Mouse (Mus musculus) embryonic facial prominence, embryonic 13.5 days (tissue): ENCODE measurements around the gene AI481877. TPM values are rescaled to one million over a fixed set of nuclear protein-coding genes. Genes with fewer than 3 reads are reported as not detected.
A peak's percentile ranks its signal among the peaks of the same experiment; 100 is the strongest.

Experiments
- ATAC-seq: fragments of 200-750 bp; cut with Nextera tagmentation; 2 replicates; pipeline ENCODE4 v1.8.0; 2017; ENCODE audit warnings: low read depth; ENCODE audit not compliant: insufficient number of reproducible peaks, insufficient read depth, low FRiP score, low TSS enrichment
- H3K27ac ChIP-seq: fragments of 300-500 bp; sonication (generic); 2 replicates; pipeline ENCODE4 v1.5.1; 2015; ENCODE audit warnings: moderate library complexity, mild to moderate bottlenecking, inconsistent platforms
- H3K27me3 ChIP-seq: fragments of 300-500 bp; sonication (generic); 2 replicates; pipeline ENCODE4 v1.6.1; 2015; ENCODE audit warnings: mild to moderate bottlenecking, inconsistent platforms
- H3K36me3 ChIP-seq: fragments of 300-500 bp; sonication (generic); 2 replicates; pipeline ENCODE4 v1.6.1; 2015; ENCODE audit warnings: mild to moderate bottlenecking, inconsistent platforms
- H3K4me1 ChIP-seq: fragments of 300-500 bp; sonication (generic); 2 replicates; pipeline ENCODE4 v1.6.1; 2015; ENCODE audit warnings: inconsistent platforms
- H3K4me2 ChIP-seq: fragments of 300-500 bp; sonication (generic); 2 replicates; pipeline ENCODE4 v1.6.1; 2015; ENCODE audit warnings: moderate library complexity, mild to moderate bottlenecking, inconsistent platforms
- H3K4me3 ChIP-seq: fragments of 300-500 bp; sonication (generic); 2 replicates; pipeline ENCODE4 v1.5.1; 2015; ENCODE audit warnings: mild to moderate bottlenecking, inconsistent platforms
- H3K9ac ChIP-seq: fragments of 300-500 bp; sonication (generic); 2 replicates; pipeline ENCODE4 v1.6.1; 2015; ENCODE audit warnings: mild to moderate bottlenecking, inconsistent platforms
- H3K9me3 ChIP-seq: fragments of 300-500 bp; sonication (generic); 2 replicates; pipeline ENCODE4 v1.6.1; 2016; ENCODE audit warnings: inconsistent platforms
- WGBS: fragments of 180-500 bp; shearing (Covaris S2); methylation state at CpG from one replicate; pipeline ENCODE4 v1.1.7; 2015; ENCODE audit warnings: mixed read lengths; 5-methylcytosine and 5-hydroxymethylcytosine counted together
- polyA plus RNA-seq: library from polyadenylated mRNA; unstranded; fragments of >200 nt; fragmentation: Nextera tagmentation; extraction: Ambion mirVana; gene quantifications from 2 replicates; pipeline ENCODE4 v1.2.1, GENCODE M21; 2015

Gene AI481877
- polyA plus RNA-seq, 1 experiment from 2014 or later: not detected

- no peaks in the 10 kb centered on the region for H3K9me3 ChIP-seq
- H3K4me1 ChIP-seq: peaks cover 8% of the 10 kb centered on the region; the same call in 1 of the 2 replicates
- 88% methylated on average over 3 of the region's 3 CpGs for WGBS
- no peak overlapping the region for H3K9ac ChIP-seq
- H3K36me3 ChIP-seq: peaks cover 33% of the 10 kb centered on the region
- no peak overlapping the region for H3K27ac ChIP-seq
- H3K4me2 ChIP-seq: no peak overlapping the region
- H3K27me3 ChIP-seq: no peaks in the 10 kb centered on the region
- no peak overlapping the region for H3K4me3 ChIP-seq
- ATAC-seq: no peak
Measured at GRCm38 (mm10) chr4:59015181-59015580, 123.6 kb downstream of the AI481877 start.

GRCm38 (mm10) chr4:59011446-59011845 lies 127.3 kb downstream of the AI481877 start:
- Histone ChIP-seq H3K4me1 (peaks cover 19% of the 10 kb centered on the region), H3K27me3 (no peaks in the 10 kb centered on the region), H3K4me3 (no peak overlapping the region), H3K4me2 (no peak overlapping the region), H3K9me3 (no peaks in the 10 kb centered on the region), H3K9ac (no peak overlapping the region), H3K27ac (no peak overlapping the region), H3K36me3 (peaks cover 10% of the 10 kb centered on the region; the same call in 1 of the 2 replicates)
- ATAC-seq: no peak
- 79% methylated on average over 3 of the region's 3 CpGs for WGBS

- Histone ChIP-seq H3K4me3 (no peak overlapping the region), H3K36me3 (0 out of 2 replicates have a peak, but pooled peaks cover 4% of the 10 kb centered on the region), H3K4me2 (no peak overlapping the region), H3K9me3 (no peaks in the 10 kb centered on the region), H3K27ac (no peak overlapping the region), H3K9ac (no peak overlapping the region), H3K4me1 (peaks cover 35% of the 10 kb centered on the region), H3K27me3 (no peaks in the 10 kb centered on the region)
- WGBS: 77% methylated on average over 4 of the region's 4 CpGs
- no peak for ATAC-seq
Measured at GRCm38 (mm10) chr4:59009696-59010095, 129.1 kb downstream of the AI481877 start.

GRCm38 (mm10) chr4:59009186-59009585 lies 129.6 kb downstream of the AI481877 start:
- H3K27ac ChIP-seq: no peak overlapping the region
- no peak overlapping the region for H3K4me3 ChIP-seq
- WGBS: 87% methylated on average over 7 of the region's 7 CpGs
- no peaks in the 10 kb centered on the region for H3K9me3 ChIP-seq
- H3K9ac ChIP-seq: no peak overlapping the region
- H3K4me1 ChIP-seq: peaks cover 40% of the 10 kb centered on the region
- 0 out of 2 replicates have a peak, but pooled peaks cover 4% of the 10 kb centered on the region for H3K36me3 ChIP-seq
- ATAC-seq: no peak
- no peaks in the 10 kb centered on the region for H3K27me3 ChIP-seq
- H3K4me2 ChIP-seq: no peak overlapping the region

- ATAC-seq: no peak
- H3K27me3 ChIP-seq: no peaks in the 10 kb centered on the region
- H3K4me1 ChIP-seq: peaks cover 44% of the 10 kb centered on the region
- 64% methylated on average over 5 of the region's 5 CpGs for WGBS
- no peaks in the 10 kb centered on the region for H3K36me3 ChIP-seq
- H3K4me2 ChIP-seq: no peak overlapping the region
- H3K27ac ChIP-seq: no peak overlapping the region
- H3K4me3 ChIP-seq: no peak overlapping the region
- no peaks in the 10 kb centered on the region for H3K9me3 ChIP-seq
- no peak overlapping the region for H3K9ac ChIP-seq
Measured at GRCm38 (mm10) chr4:59007974-59008373, 130.8 kb downstream of the AI481877 start.

GRCm38 (mm10) chr4:59007016-59007415 lies 131.8 kb downstream of the AI481877 start:
- ATAC-seq: no peak
- Histone ChIP-seq H3K9ac (no peak overlapping the region), H3K4me1 (peaks cover 41% of the 10 kb centered on the region), H3K4me2 (no peak overlapping the region), H3K36me3 (no peaks in the 10 kb centered on the region), H3K9me3 (no peaks in the 10 kb centered on the region), H3K27ac (no peak overlapping the region), H3K4me3 (no peak overlapping the region), H3K27me3 (no peaks in the 10 kb centered on the region)
- 70% methylated on average over 6 of the region's 6 CpGs for WGBS

- H3K27ac ChIP-seq: no peak overlapping the region
- H3K4me1 ChIP-seq: peaks cover 38% of the 10 kb centered on the region
- H3K36me3 ChIP-seq: no peaks in the 10 kb centered on the region
- H3K9me3 ChIP-seq: no peaks in the 10 kb centered on the region
- 42% methylated on average over 8 of the region's 8 CpGs for WGBS
- H3K9ac ChIP-seq: 0 out of 2 replicates have a peak overlapping the region, but pooled peaks have one; percentile 1
- H3K4me3 ChIP-seq: no peak overlapping the region
- ATAC-seq: no peak
- no peaks in the 10 kb centered on the region for H3K27me3 ChIP-seq
- no peak overlapping the region for H3K4me2 ChIP-seq
Measured at GRCm38 (mm10) chr4:59006211-59006610, 132.6 kb downstream of the AI481877 start.

- no peak overlapping the region for H3K27ac ChIP-seq
- H3K4me1 ChIP-seq: peaks cover 37% of the 10 kb centered on the region
- no peaks in the 10 kb centered on the region for H3K36me3 ChIP-seq
- H3K9ac ChIP-seq: peak overlapping the region; percentile 97
- peak overlapping the region; percentile 94 for H3K4me3 ChIP-seq
- ATAC-seq: no peak
- 28% methylated on average over 7 of the region's 7 CpGs for WGBS
- peak overlapping the region; percentile 77 for H3K4me2 ChIP-seq
- no peaks in the 10 kb centered on the region for H3K9me3 ChIP-seq
- H3K27me3 ChIP-seq: no peaks in the 10 kb centered on the region
Measured at GRCm38 (mm10) chr4:59003806-59004200, 135.0 kb downstream of the AI481877 start.

GRCm38 (mm10) chr4:59002948-59003805 lies 135.6 kb downstream of the AI481877 start, which contains the start of gene Gm20503:
TSS of gene Gm20503 (plus strand) at chr4:59003210.
- H3K9me3 ChIP-seq: no peaks in the 10 kb centered on the region
- H3K4me3 ChIP-seq: peak within 1 kb of the TSS; percentile 94
- ATAC-seq: peak; percentile 93
- H3K4me2 ChIP-seq: peak within 1 kb of the TSS; percentile 77
- H3K27me3 ChIP-seq: no peaks in the 10 kb centered on the region
- H3K36me3 ChIP-seq: no peaks in the 10 kb centered on the region
- H3K9ac ChIP-seq: peak within 1 kb of the TSS; percentile 97
- WGBS: under 1% methylated on average over 88 of the region's 89 CpGs
- peak within 1 kb of the TSS; percentile 85 for H3K27ac ChIP-seq
- peaks cover 33% of the 10 kb centered on the region for H3K4me1 ChIP-seq

- Histone ChIP-seq H3K9ac (no peak overlapping the region), H3K4me3 (no peak overlapping the region), H3K27me3 (no peaks in the 10 kb centered on the region), H3K4me1 (peaks cover 17% of the 10 kb centered on the region), H3K36me3 (no peaks in the 10 kb centered on the region), H3K9me3 (no peaks in the 10 kb centered on the region), H3K27ac (no peak overlapping the region), H3K4me2 (no peak overlapping the region)
- 2% methylated on average over 2 of the region's 2 CpGs for WGBS
- no peak for ATAC-seq
Measured at GRCm38 (mm10) chr4:59000614-59001013, 138.2 kb downstream of the AI481877 start.

GRCm38 (mm10) chr4:58999686-59000085 lies 139.1 kb downstream of the AI481877 start:
- Histone ChIP-seq H3K27ac (no peak overlapping the region), H3K4me3 (no peak overlapping the region), H3K4me2 (no peak overlapping the region), H3K27me3 (no peaks in the 10 kb centered on the region), H3K4me1 (peaks cover 10% of the 10 kb centered on the region), H3K9ac (no peak overlapping the region), H3K9me3 (no peaks in the 10 kb centered on the region), H3K36me3 (no peaks in the 10 kb centered on the region)
- 2% methylated on average over 2 of the region's 2 CpGs for WGBS
- no peak for ATAC-seq

GRCm38 (mm10) chr4:58998688-58999087 lies 140.1 kb downstream of the AI481877 start:
- Histone ChIP-seq H3K9me3 (no peaks in the 10 kb centered on the region), H3K4me1 (no peaks in the 10 kb centered on the region), H3K4me2 (no peak overlapping the region), H3K27me3 (no peaks in the 10 kb centered on the region), H3K36me3 (no peaks in the 10 kb centered on the region), H3K9ac (no peak overlapping the region), H3K27ac (no peak overlapping the region), H3K4me3 (no peak overlapping the region)
- no peak for ATAC-seq
- 88% methylated on average over 1 of the region's 1 CpGs for WGBS
